Mouse (Mus musculus) erythroblast, embryonic 14.5 days (primary cell): ENCODE results near the gene Lpcat3.

ENCODE experiments used
- GATA1 ChIP-seq: IDR thresholded peaks from 2 replicates; pipeline ENCODE4 v1.6.1; 2012; ENCODE audit warnings: low read length, inconsistent platforms, mixed read lengths
- TAL1 ChIP-seq: IDR thresholded peaks from 3 replicates; pipeline ENCODE4 v1.6.1; 2012; ENCODE audit warnings: low read length, inconsistent platforms, mixed read lengths

DNA sequence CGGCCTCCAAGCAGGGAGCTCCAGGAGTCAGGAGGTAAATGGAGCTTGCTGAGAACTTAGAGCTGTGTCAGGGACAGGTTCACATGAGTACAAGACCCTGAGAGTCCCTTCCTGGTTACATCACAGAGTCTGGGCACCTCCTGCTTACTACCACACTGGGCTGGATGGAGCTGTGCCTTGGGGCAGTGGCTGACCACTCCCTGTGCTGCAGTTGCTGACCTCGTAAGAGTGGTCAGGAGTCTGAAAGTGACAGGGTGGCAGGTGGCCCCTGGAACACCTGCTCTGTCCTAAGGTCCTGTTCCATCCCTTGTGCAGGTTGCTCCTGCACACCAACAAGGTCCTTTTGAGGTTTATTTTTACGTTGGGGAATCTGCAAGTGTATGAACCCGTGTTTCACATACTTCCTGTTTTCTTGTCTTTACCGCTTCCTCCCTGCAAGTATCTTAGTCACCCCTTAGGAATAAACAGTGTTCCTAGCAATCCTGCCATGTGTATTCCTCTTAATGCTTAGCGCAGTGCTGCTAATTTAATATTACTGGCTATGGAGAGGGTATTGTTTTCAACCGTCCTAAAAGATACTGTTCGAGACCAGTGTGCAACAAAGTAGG is 25.4 kb downstream of the Lpcat3 start:
- TF ChIP-seq GATA1 (no peak), TAL1 (no peak)
